Mouse (Mus musculus): Measurements from ENCODE around the gene Fhl2. TPM values are rescaled to one million over a fixed set of nuclear protein-coding genes. Genes with fewer than 3 reads are reported as not detected.

The Fhl2 gene
- polyA plus RNA-seq, 1 experiment from 2014 or later: 12.3 TPM

DNA sequence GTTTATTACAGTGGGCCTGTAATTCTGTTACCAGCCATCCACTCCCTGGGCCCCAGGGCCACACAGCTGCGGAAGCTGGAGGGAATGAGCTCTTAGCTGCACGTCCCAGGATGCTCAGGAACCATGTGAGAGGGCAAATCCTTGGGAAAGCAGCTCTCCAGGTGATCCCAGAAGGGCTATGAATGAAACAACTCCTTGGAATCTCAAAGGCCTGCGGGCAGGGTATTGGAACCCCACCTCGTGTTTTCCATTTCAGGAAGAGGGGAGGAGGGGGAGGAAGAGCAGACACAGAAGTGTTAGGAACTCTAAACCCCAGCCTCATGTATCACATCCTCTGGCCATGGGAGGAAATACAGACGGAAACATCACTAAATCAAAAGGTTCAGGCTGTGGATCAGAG lies 28.8 kb downstream of the Fhl2 start:
- DNase-seq (ENCODE audit: low spot score): no peak

DNA sequence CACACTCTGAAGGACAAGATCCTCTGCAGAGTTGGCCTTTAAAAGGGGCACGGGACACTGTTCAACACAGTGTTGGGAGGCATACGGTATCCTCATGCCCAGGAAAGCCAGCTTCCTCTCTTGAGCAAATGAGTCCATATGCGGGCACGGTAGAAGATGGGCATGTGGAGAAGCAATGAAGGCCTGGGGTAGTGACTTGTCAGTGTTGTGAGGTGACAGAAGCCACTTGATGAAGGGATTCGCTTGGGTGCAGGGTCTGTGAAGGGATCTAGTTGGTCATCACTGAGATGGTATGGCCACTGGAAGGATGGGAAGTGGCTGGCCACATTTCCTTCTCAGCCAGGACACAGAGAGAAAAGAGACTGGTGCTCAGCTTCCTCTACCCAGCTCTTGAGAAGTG lies 32.2 kb downstream of the Fhl2 start:
- Histone ChIP-seq H3K4me2 (ENCODE audit: low read depth) (no peak overlapping the region), H3K9me3 (ENCODE audit: control insufficient read depth, low read length) (no peaks in the 10 kb centered on the region), H3K9ac (ENCODE audit: low read length) (no peak overlapping the region), H3K27ac (ENCODE audit: low read depth, low read length) (no peak overlapping the region), H3K27me3 (ENCODE audit: control insufficient read depth, insufficient read depth, low read length) (no peaks in the 10 kb centered on the region), H3K4me1 (ENCODE audit: control insufficient read depth, insufficient read depth, low read length) (no peaks in the 10 kb centered on the region), H3K36me3 (ENCODE audit: control insufficient read depth, insufficient read depth, low read length) (no peaks in the 10 kb centered on the region), H3K4me3 (ENCODE audit: low read depth, low read length) (no peak overlapping the region)
- ATAC-seq (ENCODE audit: insufficient read depth, low FRiP score, low TSS enrichment): no peak
- DNase-seq (ENCODE audit: low spot score): no peak
- WGBS: 92% methylated on average over 5 of the region's 5 CpGs

More for the DNA sequence above, 28.8 kb downstream of the Fhl2 start:
- WGBS: 41% methylated on average over 5 of the region's 5 CpGs
- H3K9me3 ChIP-seq (ENCODE audit: control insufficient read depth, low read length): no peaks in the 10 kb centered on the region
- no peak for ATAC-seq (ENCODE audit: insufficient read depth, low FRiP score, low TSS enrichment)
- H3K36me3 ChIP-seq (ENCODE audit: control insufficient read depth, insufficient read depth, low read length): no peaks in the 10 kb centered on the region
- no peaks in the 10 kb centered on the region for H3K27me3 ChIP-seq (ENCODE audit: control insufficient read depth, insufficient read depth, low read length)
- H3K4me1 ChIP-seq (ENCODE audit: control insufficient read depth, insufficient read depth, low read length): no peaks in the 10 kb centered on the region
- no peak overlapping the region for H3K27ac ChIP-seq (ENCODE audit: low read depth, low read length)
- H3K4me3 ChIP-seq (ENCODE audit: low read depth, low read length): no peak overlapping the region
- H3K4me2 ChIP-seq (ENCODE audit: low read depth): no peak overlapping the region
- H3K9ac ChIP-seq (ENCODE audit: low read length): no peak overlapping the region

DNA sequence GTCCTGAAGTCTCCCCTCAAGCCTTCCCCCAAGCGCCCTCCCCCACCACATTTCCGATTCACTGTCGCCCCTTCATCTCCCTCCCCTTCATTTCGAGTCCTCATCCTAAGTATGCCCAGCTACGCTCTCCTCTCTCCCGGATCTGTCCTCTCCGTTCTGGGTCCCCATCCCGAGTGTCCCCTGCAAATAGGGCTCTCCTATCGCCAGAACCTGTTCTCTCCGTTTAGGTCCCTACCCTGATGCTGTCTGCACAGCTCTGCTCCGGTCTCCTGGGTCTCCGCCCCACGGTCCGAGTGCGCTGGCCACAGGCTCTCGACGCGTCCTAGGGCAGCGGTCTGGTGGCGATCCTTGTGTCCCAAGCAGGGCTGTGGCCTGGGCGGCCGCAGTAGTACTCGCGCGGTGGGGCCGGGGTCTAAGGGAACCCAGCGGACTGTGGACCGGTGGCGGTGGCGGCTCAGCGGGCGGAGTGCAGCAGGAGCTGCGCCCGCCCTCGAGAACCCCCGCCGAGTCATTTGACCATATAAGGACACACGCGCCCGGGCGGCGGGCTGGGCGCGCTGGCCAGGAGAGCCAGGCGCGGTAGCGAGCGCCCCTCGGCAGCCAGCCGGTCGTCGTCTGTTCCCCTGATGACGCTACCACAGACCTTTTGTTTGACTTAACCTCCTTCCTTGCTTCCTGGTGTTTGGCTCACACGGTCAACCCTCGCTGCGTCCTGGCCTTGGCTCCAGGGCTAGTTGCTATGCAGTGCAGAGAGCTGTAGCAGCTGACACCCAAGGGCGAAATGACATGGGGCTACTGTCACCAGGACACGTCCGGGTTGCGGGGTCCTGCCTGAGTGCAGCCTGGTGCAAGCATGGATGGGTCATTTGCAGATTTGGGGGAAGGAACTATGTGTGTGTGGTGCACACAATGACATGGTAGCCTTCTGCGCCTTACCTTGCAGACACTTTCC lies 33.0 kb downstream of the Fhl2 start:
- Histone ChIP-seq H3K27me3 (ENCODE audit: control insufficient read depth, insufficient read depth, low read length) (no peaks in the 10 kb centered on the region), H3K36me3 (ENCODE audit: control insufficient read depth, insufficient read depth, low read length) (no peaks in the 10 kb centered on the region), H3K27ac (ENCODE audit: low read depth, low read length) (0 out of 2 replicates have a peak overlapping the region, but pooled peaks have one; percentile 53), H3K9me3 (ENCODE audit: control insufficient read depth, low read length) (no peaks in the 10 kb centered on the region), H3K4me3 (ENCODE audit: low read depth, low read length) (peak overlapping the region; percentile 54), H3K4me1 (ENCODE audit: control insufficient read depth, insufficient read depth, low read length) (no peaks in the 10 kb centered on the region), H3K4me2 (ENCODE audit: low read depth) (peak overlapping the region; percentile 96), H3K9ac (ENCODE audit: low read length) (peak overlapping the region; percentile 77)
- ATAC-seq (ENCODE audit: insufficient read depth, low FRiP score, low TSS enrichment): peak; percentile 94
- 4% methylated on average over 59 of the region's 61 CpGs for WGBS
- peak; percentile 84 for DNase-seq (ENCODE audit: low spot score)

DNA sequence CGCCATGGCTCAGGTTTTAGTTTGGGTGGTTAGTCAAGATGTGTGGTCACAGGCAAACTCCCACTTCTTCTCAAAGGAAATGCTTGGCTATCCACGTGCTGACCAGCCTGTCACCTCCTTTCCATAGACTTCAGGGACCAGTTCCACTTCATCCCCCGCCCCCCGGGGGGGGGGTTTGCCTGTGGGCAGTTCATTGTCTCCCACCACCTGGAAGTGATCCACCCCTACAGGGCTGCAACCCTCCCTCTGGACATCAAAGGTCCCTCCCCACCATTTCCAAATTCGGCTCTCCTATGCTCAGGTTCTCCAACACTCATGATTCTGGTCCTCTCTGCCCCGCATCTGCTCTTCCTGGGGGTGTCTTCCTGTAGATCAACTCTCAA lies 33.7 kb downstream of the Fhl2 start:
- H3K4me3 ChIP-seq (ENCODE audit: low read depth, low read length): peak overlapping the region; percentile 54
- H3K4me2 ChIP-seq (ENCODE audit: low read depth): peak overlapping the region; percentile 96
- ATAC-seq (ENCODE audit: insufficient read depth, low FRiP score, low TSS enrichment) (peak; percentile 17; the same call in 1 of the 2 replicates), DNase-seq (ENCODE audit: low spot score) (peak; percentile 45)
- no peaks in the 10 kb centered on the region for H3K9me3 ChIP-seq (ENCODE audit: control insufficient read depth, low read length)
- no peaks in the 10 kb centered on the region for H3K27me3 ChIP-seq (ENCODE audit: control insufficient read depth, insufficient read depth, low read length)
- no peak overlapping the region for H3K27ac ChIP-seq (ENCODE audit: low read depth, low read length)
- H3K36me3 ChIP-seq (ENCODE audit: control insufficient read depth, insufficient read depth, low read length): no peaks in the 10 kb centered on the region
- WGBS: 0% methylated on average over 4 of the region's 6 CpGs
- peak overlapping the region; percentile 77 for H3K9ac ChIP-seq (ENCODE audit: low read length)
- no peaks in the 10 kb centered on the region for H3K4me1 ChIP-seq (ENCODE audit: control insufficient read depth, insufficient read depth, low read length)

DNA sequence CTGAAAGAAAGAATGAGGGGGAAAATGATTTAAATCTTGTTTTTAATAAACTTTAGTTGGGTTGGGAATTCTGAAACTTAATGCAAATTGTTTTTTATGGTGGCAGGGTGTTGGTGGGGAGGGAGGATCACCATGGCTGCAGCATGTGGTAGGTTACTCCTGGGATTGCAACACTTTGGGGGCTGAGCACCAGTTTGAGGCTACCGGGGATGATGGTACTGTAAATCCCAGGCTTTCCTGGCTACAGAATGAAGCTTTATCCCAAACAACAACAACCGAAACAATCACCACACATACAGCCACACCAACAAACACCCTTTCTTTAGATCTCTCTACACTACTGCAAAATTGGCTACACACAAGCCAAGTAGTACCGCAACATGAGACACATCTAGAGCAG lies 34.4 kb downstream of the Fhl2 start:
- no peaks in the 10 kb centered on the region for H3K36me3 ChIP-seq (ENCODE audit: control insufficient read depth, insufficient read depth, low read length)
- DNase-seq (ENCODE audit: low spot score) (no peak), ATAC-seq (ENCODE audit: insufficient read depth, low FRiP score, low TSS enrichment) (no peak)
- no peak overlapping the region for H3K9ac ChIP-seq (ENCODE audit: low read length)
- no peak overlapping the region for H3K27ac ChIP-seq (ENCODE audit: low read depth, low read length)
- H3K4me3 ChIP-seq (ENCODE audit: low read depth, low read length): no peak overlapping the region
- H3K4me2 ChIP-seq (ENCODE audit: low read depth): no peak overlapping the region
- no peaks in the 10 kb centered on the region for H3K9me3 ChIP-seq (ENCODE audit: control insufficient read depth, low read length)
- no peaks in the 10 kb centered on the region for H3K27me3 ChIP-seq (ENCODE audit: control insufficient read depth, insufficient read depth, low read length)
- 90% methylated on average over 3 of the region's 3 CpGs for WGBS
- H3K4me1 ChIP-seq (ENCODE audit: control insufficient read depth, insufficient read depth, low read length): no peaks in the 10 kb centered on the region

DNA sequence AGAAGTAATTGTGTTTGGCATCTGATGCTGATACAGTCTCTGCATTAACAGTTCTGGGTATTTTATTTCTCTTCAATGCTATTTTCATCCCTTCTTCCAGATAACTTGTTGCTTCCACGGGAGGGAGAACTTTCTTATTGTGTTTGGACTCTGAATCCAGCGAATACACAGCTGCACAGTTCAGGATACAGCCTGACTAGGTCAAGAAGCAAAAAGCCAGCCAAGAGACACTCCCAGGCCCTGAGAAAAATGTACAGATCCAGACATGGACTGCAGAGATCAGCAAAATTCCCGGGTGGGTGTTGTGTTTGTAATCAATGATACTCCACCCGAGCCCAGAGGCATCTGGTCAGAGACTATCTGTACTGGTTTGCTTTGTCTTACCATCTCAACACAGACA lies 37.4 kb downstream of the Fhl2 start:
- Histone ChIP-seq H3K4me2 (ENCODE audit: low read depth) (no peak overlapping the region), H3K9ac (ENCODE audit: low read length) (no peak overlapping the region), H3K9me3 (ENCODE audit: control insufficient read depth, low read length) (no peaks in the 10 kb centered on the region), H3K4me3 (ENCODE audit: low read depth, low read length) (no peak overlapping the region), H3K27ac (ENCODE audit: low read depth, low read length) (no peak overlapping the region), H3K27me3 (ENCODE audit: control insufficient read depth, insufficient read depth, low read length) (no peaks in the 10 kb centered on the region), H3K4me1 (ENCODE audit: control insufficient read depth, insufficient read depth, low read length) (no peaks in the 10 kb centered on the region), H3K36me3 (ENCODE audit: control insufficient read depth, insufficient read depth, low read length) (no peaks in the 10 kb centered on the region)
- ATAC-seq (ENCODE audit: insufficient read depth, low FRiP score, low TSS enrichment): no peak
- no peak for DNase-seq (ENCODE audit: low spot score)
- 74% methylated on average over 4 of the region's 4 CpGs for WGBS

DNA sequence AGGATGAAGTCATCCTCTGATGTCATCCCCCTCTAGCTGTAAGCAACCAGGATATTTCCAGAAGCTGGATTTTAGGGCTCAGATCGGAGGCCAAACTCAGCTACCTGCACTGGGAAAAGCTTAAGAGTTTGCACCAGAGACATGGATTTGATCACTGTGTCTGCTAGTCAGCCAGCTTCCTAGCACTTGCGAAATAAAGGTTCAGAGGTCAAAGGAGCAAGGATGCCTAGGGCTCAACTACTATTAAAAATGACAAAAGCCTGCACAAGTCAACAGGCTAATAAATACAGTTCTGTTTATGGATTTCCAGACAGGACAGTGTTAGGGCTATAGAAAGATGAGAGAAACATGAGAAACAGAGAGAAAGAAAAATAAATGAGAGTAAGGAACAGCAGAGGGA lies 38.9 kb downstream of the Fhl2 start:
- WGBS: 87% methylated on average over 2 of the region's 2 CpGs

DNA sequence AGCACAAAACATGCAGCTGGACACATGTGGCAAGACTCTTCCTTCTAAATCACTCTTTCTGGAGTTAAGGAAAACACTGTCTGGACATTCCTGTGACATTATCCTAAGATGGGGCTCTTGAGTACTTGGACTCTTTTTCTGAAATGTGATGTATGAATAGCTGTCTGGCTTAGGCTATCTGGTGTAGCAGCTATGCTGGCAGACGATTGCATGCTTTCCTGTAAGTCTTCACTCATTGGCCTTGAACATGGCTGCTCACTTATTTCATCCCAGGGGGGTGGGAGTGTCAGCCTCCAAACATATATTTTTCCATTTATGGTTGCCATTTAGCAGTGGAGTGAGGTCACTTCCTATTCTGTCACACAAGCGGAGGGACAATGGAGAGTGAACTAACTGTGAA lies 42.3 kb downstream of the Fhl2 start:
- ATAC-seq (ENCODE audit: insufficient read depth, low FRiP score, low TSS enrichment): no peak
- DNase-seq (ENCODE audit: low spot score): no peak
- no peaks in the 10 kb centered on the region for H3K36me3 ChIP-seq (ENCODE audit: control insufficient read depth, insufficient read depth, low read length)
- no peaks in the 10 kb centered on the region for H3K4me1 ChIP-seq (ENCODE audit: control insufficient read depth, insufficient read depth, low read length)
- H3K4me3 ChIP-seq (ENCODE audit: low read depth, low read length): no peak overlapping the region
- no peak overlapping the region for H3K27ac ChIP-seq (ENCODE audit: low read depth, low read length)
- 85% methylated on average over 2 of the region's 2 CpGs for WGBS
- H3K9ac ChIP-seq (ENCODE audit: low read length): no peak overlapping the region
- H3K4me2 ChIP-seq (ENCODE audit: low read depth): no peak overlapping the region
- H3K9me3 ChIP-seq (ENCODE audit: control insufficient read depth, low read length): no peaks in the 10 kb centered on the region
- H3K27me3 ChIP-seq (ENCODE audit: control insufficient read depth, insufficient read depth, low read length): no peaks in the 10 kb centered on the region

More for the DNA sequence above, 38.9 kb downstream of the Fhl2 start:
- no peak overlapping the region for H3K9ac ChIP-seq (ENCODE audit: low read length)
- H3K27me3 ChIP-seq (ENCODE audit: control insufficient read depth, insufficient read depth, low read length): no peaks in the 10 kb centered on the region
- H3K4me1 ChIP-seq (ENCODE audit: control insufficient read depth, insufficient read depth, low read length): no peaks in the 10 kb centered on the region
- no peak overlapping the region for H3K27ac ChIP-seq (ENCODE audit: low read depth, low read length)
- H3K36me3 ChIP-seq (ENCODE audit: control insufficient read depth, insufficient read depth, low read length): no peaks in the 10 kb centered on the region
- H3K4me3 ChIP-seq (ENCODE audit: low read depth, low read length): no peak overlapping the region
- no peak overlapping the region for H3K4me2 ChIP-seq (ENCODE audit: low read depth)
- H3K9me3 ChIP-seq (ENCODE audit: control insufficient read depth, low read length): no peaks in the 10 kb centered on the region
- DNase-seq (ENCODE audit: low spot score): no peak
- ATAC-seq (ENCODE audit: insufficient read depth, low FRiP score, low TSS enrichment): no peak

DNA sequence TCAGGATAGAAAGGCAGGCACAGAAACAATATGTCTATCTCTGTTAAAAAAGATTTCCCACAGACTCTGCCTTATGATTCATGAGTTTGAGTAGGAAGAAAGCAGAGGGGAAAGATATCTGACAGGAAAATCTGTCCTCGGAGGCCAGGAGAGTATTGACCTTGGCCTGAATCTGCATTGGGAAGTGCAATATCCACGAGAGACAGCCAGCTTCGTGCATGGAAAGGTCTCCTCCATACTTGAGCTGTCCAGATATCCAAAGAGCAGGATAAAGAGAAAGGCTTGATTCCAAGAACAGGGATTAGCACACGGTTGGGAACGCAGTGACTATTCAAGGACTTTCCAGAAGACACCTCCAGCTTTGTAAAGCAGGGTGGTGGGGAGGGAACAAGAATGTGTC lies 43.2 kb downstream of the Fhl2 start:
- H3K4me1 ChIP-seq (ENCODE audit: control insufficient read depth, insufficient read depth, low read length): no peaks in the 10 kb centered on the region
- DNase-seq (ENCODE audit: low spot score): no peak
- H3K9ac ChIP-seq (ENCODE audit: low read length): no peak overlapping the region
- whole genome bisulfite sequencing: 88% methylated on average over 5 of the region's 5 CpGs
- H3K27me3 ChIP-seq (ENCODE audit: control insufficient read depth, insufficient read depth, low read length): no peaks in the 10 kb centered on the region
- H3K4me3 ChIP-seq (ENCODE audit: low read depth, low read length): no peak overlapping the region
- no peak overlapping the region for H3K27ac ChIP-seq (ENCODE audit: low read depth, low read length)
- no peaks in the 10 kb centered on the region for H3K9me3 ChIP-seq (ENCODE audit: control insufficient read depth, low read length)
- no peak for ATAC-seq (ENCODE audit: insufficient read depth, low FRiP score, low TSS enrichment)
- no peak overlapping the region for H3K4me2 ChIP-seq (ENCODE audit: low read depth)
- no peaks in the 10 kb centered on the region for H3K36me3 ChIP-seq (ENCODE audit: control insufficient read depth, insufficient read depth, low read length)

Data from neural tube, embryonic 11.5 days (tissue).